Mouse (Mus musculus) myocyte (in vitro differentiated cells): Measurements from ENCODE around the gene Zfp606. TPM values are rescaled to one million over a fixed set of nuclear protein-coding genes. Genes with fewer than 3 reads are reported as not detected.

Experiments used
- H3K27me3 ChIP-seq: one replicate; pipeline ENCODE4 v1.6.1; 2011; ENCODE audit not compliant: control insufficient read depth, insufficient read depth, insufficient read length
- H3K36me3 ChIP-seq: one replicate; pipeline ENCODE4 v1.6.1; 2011; ENCODE audit not compliant: control insufficient read depth, insufficient read depth
- H3K4me2 ChIP-seq: one replicate; pipeline ENCODE4 v1.6.1; 2011; ENCODE audit warnings: low read depth, control low read depth
- H3K4me3 ChIP-seq: one replicate; pipeline ENCODE4 v1.5.1; 2011; ENCODE audit warnings: mild to moderate bottlenecking, control low read depth, moderate library complexity
- H3K79me2 ChIP-seq: one replicate; pipeline ENCODE4 v1.6.1; 2011; ENCODE audit not compliant: control insufficient read depth, insufficient read depth
- H3ac ChIP-seq: one replicate; pipeline ENCODE4 v1.6.1; 2011; ENCODE audit not compliant: control insufficient read depth, insufficient read length
- CEBPB ChIP-seq: IDR thresholded peaks from 2 replicates; pipeline ENCODE4 v1.6.1; 2011; ENCODE audit warnings: mild to moderate bottlenecking, moderate library complexity; ENCODE audit not compliant: poor library complexity, insufficient read depth, severe bottlenecking
- E2F4 ChIP-seq: IDR thresholded peaks from one replicate; pipeline ENCODE4 v1.6.1; 2011; ENCODE audit warnings: mild to moderate bottlenecking, control low read depth, moderate library complexity; ENCODE audit not compliant: insufficient read depth
- MAX ChIP-seq: IDR thresholded peaks from one replicate; pipeline ENCODE4 v1.6.1; 2011; ENCODE audit warnings: low read depth, mild to moderate bottlenecking, control low read depth
- MYOD1 ChIP-seq, 3 experiments: IDR thresholded peaks; one replicate each; pipeline ENCODE4 v1.6.1; 2011; ENCODE audit warnings: control low read depth in 2 of 3, low read depth in 2 of 3, mild to moderate bottlenecking in 2 of 3, moderate library complexity in 1 of 3; ENCODE audit not compliant: insufficient read length in 2 of 3, control insufficient read depth in 1 of 3
- MYOG ChIP-seq, 3 experiments: IDR thresholded peaks; one replicate each; pipeline ENCODE4 v1.6.1; 2011; ENCODE audit warnings: control low read depth in 2 of 3, low read depth in 2 of 3, mild to moderate bottlenecking in 2 of 3; ENCODE audit not compliant: insufficient read length in 2 of 3, control insufficient read depth in 1 of 3, insufficient read depth in 1 of 3
- POLR2A ChIP-seq: IDR thresholded peaks from one replicate; pipeline ENCODE4 v1.6.1; 2011; ENCODE audit warnings: low read depth, mild to moderate bottlenecking, control low read depth, moderate library complexity; ENCODE audit not compliant: insufficient read length
- POLR2AphosphoS2 ChIP-seq: IDR thresholded peaks from one replicate; pipeline ENCODE4 v1.6.1; 2011; ENCODE audit warnings: low read depth, control low read depth; ENCODE audit not compliant: insufficient read length
- REST ChIP-seq: IDR thresholded peaks from one replicate; pipeline ENCODE4 v1.6.1; 2011; ENCODE audit warnings: mild to moderate bottlenecking, control low read depth, moderate library complexity; ENCODE audit not compliant: insufficient read depth, insufficient read length
- SRF ChIP-seq: IDR thresholded peaks from one replicate; pipeline ENCODE4 v1.6.1; 2011; ENCODE audit warnings: low read depth; ENCODE audit not compliant: control insufficient read depth, insufficient read length
- TCF12 ChIP-seq: IDR thresholded peaks from one replicate; pipeline ENCODE4 v1.6.1; 2011; ENCODE audit warnings: mild to moderate bottlenecking, control low read depth; ENCODE audit not compliant: poor library complexity, insufficient read depth, severe bottlenecking
- TCF3 ChIP-seq: IDR thresholded peaks from one replicate; pipeline ENCODE4 v1.6.1; 2011; ENCODE audit warnings: low read depth, control low read depth; ENCODE audit not compliant: insufficient read length
- USF1 ChIP-seq: IDR thresholded peaks from one replicate; pipeline ENCODE4 v1.6.1; 2011; ENCODE audit warnings: low read depth, mild to moderate bottlenecking, control low read depth, moderate library complexity
- polyA plus RNA-seq: library from polyadenylated mRNA; unstranded; fragments of >200 nt; fragmentation: generic; extraction: Trizol; gene quantifications from one replicate; pipeline ENCODE4 v1.2.1, GENCODE M21; 2012; ENCODE audit warnings: missing spikeins

Zfp606 gene
- polyA plus RNA-seq, 1 experiment: 1.5 TPM

DNA sequence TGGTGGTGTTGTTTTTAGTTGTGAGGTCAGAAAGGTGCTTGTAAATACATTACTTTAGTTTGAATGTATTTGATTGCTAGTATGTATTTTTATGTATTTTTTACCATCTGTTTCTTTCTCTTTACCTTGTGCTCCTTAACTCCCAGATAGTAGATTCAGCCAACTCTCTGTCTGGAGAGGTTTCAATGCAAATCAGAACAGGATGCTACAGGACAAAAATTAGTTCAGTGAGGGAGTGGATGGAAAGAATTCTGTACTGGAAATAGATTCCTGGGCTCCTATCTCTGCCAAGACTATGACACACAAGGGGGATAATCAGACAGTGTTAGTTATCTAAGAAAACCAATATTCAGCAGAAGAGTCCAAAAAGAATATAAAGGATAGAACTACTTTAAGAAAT, 8.6 kb downstream of the Zfp606 start:
- no peak for TF ChIP-seq CEBPB
- TF ChIP-seq REST: no peak
- TF ChIP-seq POLR2AphosphoS2: no peak
- TF ChIP-seq MAX: no peak
- TF ChIP-seq POLR2A: no peak
- H3K4me2 ChIP-seq: no peak overlapping the region
- H3ac ChIP-seq: no peak overlapping the region
- peaks cover 70% of the 10 kb centered on the region for H3K36me3 ChIP-seq
- no peaks in the 10 kb centered on the region for H3K27me3 ChIP-seq
- H3K4me3 ChIP-seq: no peak overlapping the region
- no peaks in the 10 kb centered on the region for H3K79me2 ChIP-seq

DNA sequence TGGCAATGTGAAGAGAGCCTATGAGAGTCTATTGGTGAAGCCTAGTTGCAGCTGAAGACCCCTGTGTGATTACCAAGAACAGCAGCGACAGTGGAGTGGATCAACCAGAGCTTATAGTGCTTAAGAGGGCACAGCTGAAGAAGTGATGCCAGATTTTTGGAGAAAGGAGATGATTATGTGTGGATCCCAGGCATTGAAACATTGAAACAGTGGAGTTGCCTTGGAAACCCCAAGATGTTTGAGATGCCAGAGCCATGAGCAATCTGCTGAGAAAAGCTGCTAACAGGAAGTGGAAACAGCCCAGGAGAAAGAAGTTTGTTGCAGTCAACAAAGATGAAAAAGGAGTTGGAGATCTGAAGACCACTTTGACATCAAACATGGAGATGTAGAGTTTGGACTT, 32.8 kb downstream of the Zfp606 start:
- no peak for TF ChIP-seq TCF12
- no peak for TF ChIP-seq USF1
- no peak for TF ChIP-seq CEBPB
- no peak for TF ChIP-seq MAX
- no peak for TF ChIP-seq TCF3
- Histone ChIP-seq H3K4me3 (no peak overlapping the region), H3K79me2 (no peaks in the 10 kb centered on the region), H3K36me3 (no peaks in the 10 kb centered on the region), H3K4me2 (no peak overlapping the region), H3ac (no peak overlapping the region), H3K27me3 (no peaks in the 10 kb centered on the region)

DNA sequence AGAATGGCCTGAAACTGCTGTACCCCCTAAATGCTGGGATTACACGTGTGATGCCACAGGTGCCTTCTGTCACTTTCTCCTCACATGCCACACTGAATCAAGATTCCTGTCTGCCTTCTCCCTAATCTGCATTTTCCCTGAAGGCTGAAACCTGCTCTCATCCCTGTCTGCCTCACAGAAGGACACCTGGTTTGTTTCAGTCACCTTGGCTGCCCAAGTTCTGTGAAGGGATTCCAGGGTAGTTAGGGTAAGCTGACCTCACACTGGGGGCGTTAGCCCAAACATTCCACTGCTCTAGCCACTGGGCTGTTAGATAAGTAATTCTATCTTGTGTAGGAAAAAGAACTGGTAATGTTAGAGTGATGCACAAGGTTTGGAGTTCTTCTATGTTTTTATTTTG, 34.1 kb downstream of the Zfp606 start, which contains the start of gene 2900092C05Rik:
TSS of gene 2900092C05Rik (plus strand) at position 301 of the 400 bp plus-strand sequence.
- H3K79me2 ChIP-seq: no peaks in the 10 kb centered on the region

More for the DNA sequence above, 34.1 kb downstream of the Zfp606 start, which contains the start of gene 2900092C05Rik:
- H3K27me3 ChIP-seq: no peaks in the 10 kb centered on the region
- no peak within 1 kb of the TSS for H3K4me3 ChIP-seq
- no peak within 1 kb of the TSS for H3K4me2 ChIP-seq
- TF ChIP-seq SRF (no peak), TCF3 (no peak), POLR2A (no peak), MYOG (IDR thresholded peaks at IDR 0.05; ENCODE audit: control insufficient read depth in 1 of 3, insufficient read depth in 1 of 3, insufficient read length in 2 of 3, low read depth in 2 of 3) (no peak), USF1 (no peak), REST (no peak), POLR2AphosphoS2 (no peak), TCF12 (no peak), MYOD1 (IDR thresholded peaks at IDR 0.05; ENCODE audit: control insufficient read depth in 1 of 3, insufficient read length in 2 of 3, low read depth in 2 of 3) (no peak), E2F4 (no peak)
- H3ac ChIP-seq: no peak within 1 kb of the TSS
- no peaks in the 10 kb centered on the region for H3K36me3 ChIP-seq

Other genes with a start within 250 kb of the Zfp606 start
- gene Vmn1r81, start 210.0 kb upstream of the Zfp606 start, polyA plus RNA-seq: not detected
- gene Vmn1r82, start 177.9 kb upstream of the Zfp606 start, polyA plus RNA-seq: not detected
- gene Vmn1r83, start 148.8 kb upstream of the Zfp606 start, polyA plus RNA-seq: not detected
- gene Vmn1r84, start 109.0 kb upstream of the Zfp606 start, polyA plus RNA-seq: not detected
- gene Zfp551, start 55.5 kb upstream of the Zfp606 start, polyA plus RNA-seq: 0.48 TPM
- gene 2900092C05Rik, start 34.2 kb downstream of the Zfp606 start, polyA plus RNA-seq: not detected
- gene Vmn2r53, start 130.5 kb downstream of the Zfp606 start, polyA plus RNA-seq: not detected
- gene Vmn2r54, start 162.0 kb downstream of the Zfp606 start, polyA plus RNA-seq: not detected
- gene Vmn2r55, start 206.7 kb downstream of the Zfp606 start, polyA plus RNA-seq: not detected